Mouse (Mus musculus): ENCODE data around the gene Polm. TPM values are rescaled to one million over a fixed set of nuclear protein-coding genes. Genes with fewer than 3 reads are reported as not detected.
"Not testable (repeated sequence)": the region's sequence is repeated elsewhere in the genome, so short reads cannot be mapped to it uniquely, and the experiment has no call there.

Gene Polm
- polyA plus RNA-seq, 1 experiment from 2014 or later = 7.0 TPM

DNA sequence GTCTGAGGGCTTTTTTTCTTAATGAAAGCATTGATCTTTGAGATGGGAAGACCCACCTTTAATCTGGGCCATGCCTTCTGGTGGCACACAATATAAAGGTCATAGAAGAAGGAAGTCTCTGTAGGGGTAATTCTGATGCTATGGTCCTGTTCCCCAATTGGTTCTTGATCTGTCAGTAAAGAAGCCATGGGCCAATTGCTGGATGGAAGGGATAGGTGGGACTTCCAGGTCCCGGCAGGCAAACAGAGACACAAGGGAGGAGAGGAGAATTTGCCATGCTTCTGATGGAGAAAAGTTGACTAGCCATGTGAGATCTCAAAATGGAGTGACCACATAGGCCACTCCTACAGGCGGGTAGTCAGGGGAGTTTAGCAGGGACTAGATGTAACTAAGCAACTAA lies 18.6 kb downstream of the Polm start:
- Histone ChIP-seq H3K4me1 (ENCODE audit: control insufficient read depth, insufficient read depth, low read length) (no peaks in the 10 kb centered on the region), H3K4me2 (ENCODE audit: low read depth, low read length) (no peak overlapping the region), H3K9me3 (replicated peaks; ENCODE audit: control insufficient read depth, low read length) (no peaks in the 10 kb centered on the region), H3K4me3 (ENCODE audit: low read depth, low read length) (no peak overlapping the region), H3K9ac (replicated peaks; ENCODE audit: low read length) (no peak overlapping the region), H3K27ac (replicated peaks; ENCODE audit: low read depth, low read length) (no peak overlapping the region), H3K27me3 (ENCODE audit: control insufficient read depth, insufficient read depth, low read length) (no peaks in the 10 kb centered on the region), H3K36me3 (replicated peaks; ENCODE audit: control insufficient read depth, insufficient read depth, low read depth, low read length) (no peaks in the 10 kb centered on the region)
- no peak for DNase-seq (ENCODE audit: low spot score)
- WGBS = 72% methylated on average over 2 of the region's 2 CpGs
- no peak for ATAC-seq (replicated peaks; ENCODE audit: insufficient number of reproducible peaks, low FRiP score, low TSS enrichment, low read depth)

DNA sequence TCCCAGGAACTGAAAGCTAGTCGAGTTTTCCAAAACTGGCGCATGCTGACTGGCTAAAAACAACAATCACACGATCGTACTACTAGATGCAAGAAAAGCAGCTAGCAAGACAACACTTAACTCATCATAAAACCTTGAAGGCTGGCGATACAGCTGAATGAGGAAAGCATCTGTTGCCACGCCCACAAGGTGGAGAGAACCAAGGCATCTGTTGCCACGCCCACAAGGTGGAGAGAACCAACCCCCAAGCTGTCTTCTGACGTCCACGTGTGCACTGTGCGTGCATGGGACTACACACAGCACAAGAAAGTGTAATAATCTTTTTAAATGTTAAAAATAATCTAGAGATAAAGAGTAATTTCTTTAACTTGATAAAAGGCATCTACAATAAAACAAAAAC lies 24.4 kb downstream of the Polm start:
- ATAC-seq (replicated peaks; ENCODE audit: insufficient number of reproducible peaks, low FRiP score, low TSS enrichment, low read depth) (no peak), DNase-seq (ENCODE audit: low spot score) (no peak)
- Histone ChIP-seq H3K9ac (replicated peaks; ENCODE audit: low read length) (no peak overlapping the region), H3K4me3 (ENCODE audit: low read depth, low read length) (no peak overlapping the region), H3K4me1 (ENCODE audit: control insufficient read depth, insufficient read depth, low read length) (no peaks in the 10 kb centered on the region), H3K27ac (replicated peaks; ENCODE audit: low read depth, low read length) (no peak overlapping the region), H3K4me2 (ENCODE audit: low read depth, low read length) (no peak overlapping the region), H3K9me3 (replicated peaks; ENCODE audit: control insufficient read depth, low read length) (no peaks in the 10 kb centered on the region), H3K27me3 (ENCODE audit: control insufficient read depth, insufficient read depth, low read length) (no peaks in the 10 kb centered on the region), H3K36me3 (replicated peaks; ENCODE audit: control insufficient read depth, insufficient read depth, low read depth, low read length) (no peaks in the 10 kb centered on the region)
- 76% methylated on average over 10 of the region's 10 CpGs for WGBS

- H3K36me3 ChIP-seq (replicated peaks; ENCODE audit: control insufficient read depth, insufficient read depth, low read depth, low read length); ATAC-seq (replicated peaks; ENCODE audit: insufficient number of reproducible peaks, low FRiP score, low TSS enrichment, low read depth); H3K9me3 ChIP-seq (replicated peaks; ENCODE audit: control insufficient read depth, low read length); H3K9ac ChIP-seq (replicated peaks; ENCODE audit: low read length); H3K4me3 ChIP-seq (ENCODE audit: low read depth, low read length); H3K27ac ChIP-seq (replicated peaks; ENCODE audit: low read depth, low read length); H3K27me3 ChIP-seq (ENCODE audit: control insufficient read depth, insufficient read depth, low read length); H3K4me1 ChIP-seq (ENCODE audit: control insufficient read depth, insufficient read depth, low read length); H3K4me2 ChIP-seq (ENCODE audit: low read depth, low read length); DNase-seq (ENCODE audit: low spot score): not testable (repeated sequence)
- 98% methylated on average over 4 of the region's 4 CpGs for WGBS
These were observed 28.3 kb downstream of the Polm start for GRCm38 (mm10) chr11:5809487-5809886.

DNA sequence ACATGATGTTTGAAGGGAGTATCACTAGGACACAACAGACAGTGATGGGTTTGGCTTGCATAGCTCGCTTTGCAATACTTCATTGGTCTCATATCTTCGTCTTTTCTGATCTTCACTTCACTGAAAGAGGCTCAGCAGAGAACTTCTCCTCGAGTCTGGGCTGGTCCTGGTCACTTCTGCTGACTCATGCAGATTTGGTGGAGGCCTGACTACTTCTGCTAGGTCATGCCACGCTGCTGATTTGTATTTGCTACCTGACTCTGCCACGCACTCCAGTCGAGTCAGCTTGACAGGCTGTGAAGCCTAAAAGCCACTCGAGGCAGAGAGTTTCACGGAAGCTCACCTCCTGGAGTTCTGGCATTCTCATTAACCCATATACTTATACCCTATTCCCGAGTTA lies 29.9 kb downstream of the Polm start:
- Histone ChIP-seq H3K4me1 (ENCODE audit: control insufficient read depth, insufficient read depth, low read length) (0 out of 2 replicates have a peak, but pooled peaks cover 4% of the 10 kb centered on the region), H3K27ac (replicated peaks; ENCODE audit: low read depth, low read length) (no peak overlapping the region), H3K36me3 (replicated peaks; ENCODE audit: control insufficient read depth, insufficient read depth, low read depth, low read length) (no peaks in the 10 kb centered on the region), H3K9me3 (replicated peaks; ENCODE audit: control insufficient read depth, low read length) (no peaks in the 10 kb centered on the region), H3K27me3 (ENCODE audit: control insufficient read depth, insufficient read depth, low read length) (no peaks in the 10 kb centered on the region), H3K4me2 (ENCODE audit: low read depth, low read length) (no peak overlapping the region), H3K9ac (replicated peaks; ENCODE audit: low read length) (no peak overlapping the region), H3K4me3 (ENCODE audit: low read depth, low read length) (no peak overlapping the region)
- no peak for ATAC-seq (replicated peaks; ENCODE audit: insufficient number of reproducible peaks, low FRiP score, low TSS enrichment, low read depth)
- DNase-seq (ENCODE audit: low spot score) = no peak
- 84% methylated on average over 9 of the region's 9 CpGs for WGBS

DNA sequence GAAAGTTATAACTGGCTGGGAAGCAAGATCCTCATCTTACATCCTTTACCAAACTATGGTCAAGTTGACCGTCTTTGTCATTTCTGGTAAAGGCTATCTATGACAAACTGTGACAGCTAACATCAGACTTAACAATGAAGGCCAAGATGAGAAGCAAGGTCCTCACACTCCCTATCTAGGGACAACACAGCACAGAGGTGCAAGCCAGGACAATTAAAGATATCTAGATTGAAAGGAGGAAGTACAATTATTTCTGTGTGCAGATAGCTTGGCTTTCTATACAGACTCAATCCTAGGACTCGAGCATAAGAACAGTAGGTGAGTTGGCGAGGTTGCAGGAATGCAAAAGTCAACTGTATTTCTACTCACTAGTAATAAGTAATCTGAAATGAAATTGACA lies 32.1 kb downstream of the Polm start:
- Histone ChIP-seq H3K4me2 (ENCODE audit: low read depth, low read length) (no peak overlapping the region), H3K36me3 (replicated peaks; ENCODE audit: control insufficient read depth, insufficient read depth, low read depth, low read length) (no peaks in the 10 kb centered on the region; the same call in 1 of the 2 replicates), H3K9me3 (replicated peaks; ENCODE audit: control insufficient read depth, low read length) (no peaks in the 10 kb centered on the region), H3K4me1 (ENCODE audit: control insufficient read depth, insufficient read depth, low read length) (0 out of 2 replicates have a peak, but pooled peaks cover 4% of the 10 kb centered on the region), H3K9ac (replicated peaks; ENCODE audit: low read length) (no peak overlapping the region), H3K27ac (replicated peaks; ENCODE audit: low read depth, low read length) (no peak overlapping the region), H3K27me3 (ENCODE audit: control insufficient read depth, insufficient read depth, low read length) (no peaks in the 10 kb centered on the region), H3K4me3 (ENCODE audit: low read depth, low read length) (no peak overlapping the region)
- no peak for DNase-seq (ENCODE audit: low spot score)
- no peak for ATAC-seq (replicated peaks; ENCODE audit: insufficient number of reproducible peaks, low FRiP score, low TSS enrichment, low read depth)
- 84% methylated on average over 3 of the region's 3 CpGs for WGBS

GRCm38 (mm10) chr11:5804174-5804573 lies 33.6 kb downstream of the Polm start:
- WGBS = 79% methylated on average over 5 of the region's 5 CpGs
- DNase-seq (ENCODE audit: low spot score) (no peak), ATAC-seq (replicated peaks; ENCODE audit: insufficient number of reproducible peaks, low FRiP score, low TSS enrichment, low read depth) (no peak)
- peaks cover 7% of the 10 kb centered on the region for H3K36me3 ChIP-seq (replicated peaks; ENCODE audit: control insufficient read depth, insufficient read depth, low read depth, low read length)
- no peak overlapping the region for H3K27ac ChIP-seq (replicated peaks; ENCODE audit: low read depth, low read length)
- 0 out of 2 replicates have a peak, but pooled peaks cover 4% of the 10 kb centered on the region for H3K4me1 ChIP-seq (ENCODE audit: control insufficient read depth, insufficient read depth, low read length)
- H3K27me3 ChIP-seq (ENCODE audit: control insufficient read depth, insufficient read depth, low read length) = no peaks in the 10 kb centered on the region
- no peaks in the 10 kb centered on the region for H3K9me3 ChIP-seq (replicated peaks; ENCODE audit: control insufficient read depth, low read length)
- H3K9ac ChIP-seq (replicated peaks; ENCODE audit: low read length) = no peak overlapping the region
- H3K4me2 ChIP-seq (ENCODE audit: low read depth, low read length) = no peak overlapping the region
- H3K4me3 ChIP-seq (ENCODE audit: low read depth, low read length) = no peak overlapping the region

DNA sequence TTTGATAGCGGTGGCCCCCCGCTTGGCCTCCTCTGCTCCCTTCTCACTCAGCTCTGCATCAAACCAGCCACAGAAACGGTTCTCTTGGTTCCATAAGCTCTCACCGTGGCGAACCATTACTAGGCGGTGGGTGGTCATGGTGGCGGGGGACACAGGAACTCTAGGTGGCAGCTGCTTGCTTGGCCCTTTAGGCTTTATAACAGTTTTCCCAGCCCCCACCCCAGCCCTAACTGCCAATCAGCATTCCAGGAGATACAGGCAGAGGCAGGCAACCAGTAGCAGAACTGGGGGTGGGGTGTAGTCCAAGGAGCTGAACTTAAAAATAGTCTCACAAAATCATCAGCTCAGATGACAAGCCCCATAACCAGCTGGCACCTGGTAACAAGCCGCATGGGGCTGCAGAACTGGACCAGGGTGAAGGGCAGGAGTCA lies 34.2 kb downstream of the Polm start, which contains the start of gene Pgam2:
Gene Pgam2 (minus strand): TSS at position 183 of the 431 bp plus-strand sequence.
- Histone ChIP-seq H3K4me2 (ENCODE audit: low read depth, low read length) (no peak within 1 kb of the TSS), H3K4me1 (ENCODE audit: control insufficient read depth, insufficient read depth, low read length) (0 out of 2 replicates have a peak, but pooled peaks cover 4% of the 10 kb centered on the region), H3K27ac (replicated peaks; ENCODE audit: low read depth, low read length) (no peak within 1 kb of the TSS), H3K4me3 (ENCODE audit: low read depth, low read length) (no peak within 1 kb of the TSS), H3K27me3 (ENCODE audit: control insufficient read depth, insufficient read depth, low read length) (no peaks in the 10 kb centered on the region), H3K9ac (replicated peaks; ENCODE audit: low read length) (no peak within 1 kb of the TSS), H3K9me3 (replicated peaks; ENCODE audit: control insufficient read depth, low read length) (no peaks in the 10 kb centered on the region), H3K36me3 (replicated peaks; ENCODE audit: control insufficient read depth, insufficient read depth, low read depth, low read length) (peaks cover 12% of the 10 kb centered on the region)
- 54% methylated on average over 8 of the region's 8 CpGs for WGBS
- peak; percentile 42 for DNase-seq (ENCODE audit: low spot score)
- no peak; the same call in 1 of the 2 replicates for ATAC-seq (replicated peaks; ENCODE audit: insufficient number of reproducible peaks, low FRiP score, low TSS enrichment, low read depth)

DNA sequence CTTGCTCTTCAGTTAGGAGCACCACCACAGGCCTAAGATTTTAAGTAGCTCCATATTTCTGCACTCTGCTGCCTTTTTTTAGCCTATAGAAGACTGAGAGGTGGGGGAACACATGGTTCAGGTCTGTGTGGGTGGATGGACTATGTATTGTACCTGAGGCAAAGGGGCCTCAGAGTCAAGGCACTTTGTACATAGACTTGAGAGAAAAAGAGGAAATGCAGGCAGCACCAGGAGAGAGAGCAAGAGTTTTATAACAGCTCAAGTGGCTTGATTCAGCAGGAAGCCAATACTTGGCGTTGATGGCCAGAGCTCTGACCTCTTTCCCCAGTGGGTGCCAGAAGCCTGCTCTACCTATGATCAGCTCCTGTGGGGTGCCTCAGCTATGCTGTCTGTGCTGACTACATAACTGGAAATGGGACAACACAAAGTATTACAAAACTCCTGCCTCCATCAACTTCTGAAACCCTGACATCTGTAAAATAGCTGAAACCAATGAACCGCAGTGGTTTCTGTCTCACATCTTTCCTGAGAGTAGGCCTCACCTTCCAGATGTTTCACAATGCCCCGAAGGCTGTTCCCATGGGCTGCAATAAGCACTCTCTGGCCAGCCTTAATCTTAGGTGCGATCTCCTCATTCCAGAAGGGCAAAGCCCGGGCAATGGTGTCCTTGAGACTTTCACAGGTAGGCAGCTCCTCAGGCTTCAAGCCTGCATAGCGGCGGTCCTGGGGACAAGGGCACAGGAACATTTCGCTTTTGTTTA lies 35.2 kb downstream of the Polm start:
- ATAC-seq (replicated peaks; ENCODE audit: insufficient number of reproducible peaks, low FRiP score, low TSS enrichment, low read depth) = no peak
- H3K27me3 ChIP-seq (ENCODE audit: control insufficient read depth, insufficient read depth, low read length) = no peaks in the 10 kb centered on the region
- no peak overlapping the region for H3K4me2 ChIP-seq (ENCODE audit: low read depth, low read length)
- H3K9ac ChIP-seq (replicated peaks; ENCODE audit: low read length) = no peak overlapping the region
- 0 out of 2 replicates have a peak, but pooled peaks cover 4% of the 10 kb centered on the region for H3K4me1 ChIP-seq (ENCODE audit: control insufficient read depth, insufficient read depth, low read length)
- no peak for DNase-seq (ENCODE audit: low spot score)
- H3K4me3 ChIP-seq (ENCODE audit: low read depth, low read length) = no peak overlapping the region
- H3K9me3 ChIP-seq (replicated peaks; ENCODE audit: control insufficient read depth, low read length) = no peaks in the 10 kb centered on the region
- 81% methylated on average over 8 of the region's 8 CpGs for WGBS
- H3K36me3 ChIP-seq (replicated peaks; ENCODE audit: control insufficient read depth, insufficient read depth, low read depth, low read length) = peaks cover 20% of the 10 kb centered on the region
- H3K27ac ChIP-seq (replicated peaks; ENCODE audit: low read depth, low read length) = no peak overlapping the region

Data from embryonic facial prominence, embryonic 11.5 days (tissue).